Mouse (Mus musculus): Measurements from ENCODE around the gene Ubtd2. TPM values are rescaled to one million over a fixed set of nuclear protein-coding genes. Genes with fewer than 3 reads are reported as not detected.

The Ubtd2 gene
- total and polyA plus RNA-seq, 2 experiments from 2014 or later = 32.4 to 61.1 TPM

GRCm38 (mm10) chr11:32488808-32489670 is 33.9 kb downstream of the Ubtd2 start:
- H3K4me3 ChIP-seq (ENCODE audit: low read depth, low read length) = no peak overlapping the region
- no peak for ATAC-seq (ENCODE audit: low FRiP score)
- no peaks in the 10 kb centered on the region for H3K36me3 ChIP-seq (ENCODE audit: insufficient read depth, low read length)
- no peaks in the 10 kb centered on the region for H3K9me3 ChIP-seq (ENCODE audit: low read length)
- WGBS = 87% methylated on average over 5 of the region's 5 CpGs
- H3K27me3 ChIP-seq (ENCODE audit: insufficient read depth, low read length) = no peaks in the 10 kb centered on the region
- DNase-seq (ENCODE audit: low spot score) = no peak
- no peak for TF ChIP-seq CTCF (IDR thresholded peaks at IDR 0.05)
- no peak overlapping the region for H3K9ac ChIP-seq (replicated peaks; ENCODE audit: low read length, poor library complexity, severe bottlenecking)
- H3K4me1 ChIP-seq (ENCODE audit: insufficient read depth, low read length) = no peaks in the 10 kb centered on the region; the same call in 1 of the 2 replicates
- H3K4me2 ChIP-seq (ENCODE audit: low read depth, low read length, poor library complexity, severe bottlenecking) = no peak overlapping the region
- H3K27ac ChIP-seq (ENCODE audit: low read depth, low read length) = no peak overlapping the region

GRCm38 (mm10) chr11:32491079-32491478 is 35.9 kb downstream of the Ubtd2 start:
- TF ChIP-seq CTCF (IDR thresholded peaks at IDR 0.05) = no peak
- no peak overlapping the region for H3K9ac ChIP-seq (replicated peaks; ENCODE audit: low read length, poor library complexity, severe bottlenecking)
- 100% methylated on average over 2 of the region's 2 CpGs for WGBS
- H3K9me3 ChIP-seq (ENCODE audit: low read length) = no peaks in the 10 kb centered on the region
- H3K36me3 ChIP-seq (ENCODE audit: insufficient read depth, low read length) = no peaks in the 10 kb centered on the region
- no peaks in the 10 kb centered on the region; the same call in 1 of the 2 replicates for H3K4me1 ChIP-seq (ENCODE audit: insufficient read depth, low read length)
- no peak overlapping the region for H3K27ac ChIP-seq (ENCODE audit: low read depth, low read length)
- ATAC-seq (ENCODE audit: low FRiP score) (no peak), DNase-seq (ENCODE audit: low spot score) (no peak)
- no peaks in the 10 kb centered on the region for H3K27me3 ChIP-seq (ENCODE audit: insufficient read depth, low read length)
- H3K4me3 ChIP-seq (ENCODE audit: low read depth, low read length) = no peak overlapping the region
- no peak overlapping the region for H3K4me2 ChIP-seq (ENCODE audit: low read depth, low read length, poor library complexity, severe bottlenecking)

GRCm38 (mm10) chr11:32493312-32493711 is 38.1 kb downstream of the Ubtd2 start:
- no peak overlapping the region for H3K9ac ChIP-seq (replicated peaks; ENCODE audit: low read length, poor library complexity, severe bottlenecking)
- no peaks in the 10 kb centered on the region for H3K9me3 ChIP-seq (ENCODE audit: low read length)
- H3K4me3 ChIP-seq (ENCODE audit: low read depth, low read length) = no peak overlapping the region
- no peak for DNase-seq (ENCODE audit: low spot score)
- ATAC-seq (ENCODE audit: low FRiP score) = no peak
- no peaks in the 10 kb centered on the region for H3K36me3 ChIP-seq (ENCODE audit: insufficient read depth, low read length)
- H3K4me1 ChIP-seq (ENCODE audit: insufficient read depth, low read length) = no peaks in the 10 kb centered on the region; the same call in 1 of the 2 replicates
- no peaks in the 10 kb centered on the region for H3K27me3 ChIP-seq (ENCODE audit: insufficient read depth, low read length)
- no peak overlapping the region for H3K27ac ChIP-seq (ENCODE audit: low read depth, low read length)
- no peak for TF ChIP-seq CTCF (IDR thresholded peaks at IDR 0.05)
- H3K4me2 ChIP-seq (ENCODE audit: low read depth, low read length, poor library complexity, severe bottlenecking) = no peak overlapping the region

- no peak for DNase-seq (ENCODE audit: low spot score)
- Histone ChIP-seq H3K27ac (ENCODE audit: low read depth, low read length) (no peak overlapping the region), H3K4me1 (ENCODE audit: insufficient read depth, low read length) (no peaks in the 10 kb centered on the region), H3K36me3 (ENCODE audit: insufficient read depth, low read length) (0 out of 2 replicates have a peak, but pooled peaks cover 2% of the 10 kb centered on the region), H3K4me3 (ENCODE audit: low read depth, low read length) (no peak overlapping the region), H3K27me3 (ENCODE audit: insufficient read depth, low read length) (no peaks in the 10 kb centered on the region), H3K9ac (replicated peaks; ENCODE audit: low read length, poor library complexity, severe bottlenecking) (no peak overlapping the region), H3K4me2 (ENCODE audit: low read depth, low read length, poor library complexity, severe bottlenecking) (no peak overlapping the region), H3K9me3 (ENCODE audit: low read length) (no peaks in the 10 kb centered on the region)
- ATAC-seq (ENCODE audit: low FRiP score) = no peak
- 82% methylated on average over 2 of the region's 2 CpGs for WGBS
- TF ChIP-seq CTCF (IDR thresholded peaks at IDR 0.05) = no peak
Observed at GRCm38 (mm10) chr11:32495283-32495682, 40.1 kb downstream of the Ubtd2 start.

- TF ChIP-seq CTCF (IDR thresholded peaks at IDR 0.05) = no peak
- DNase-seq (ENCODE audit: low spot score) (peak; percentile 42), ATAC-seq (ENCODE audit: low FRiP score) (no peak)
- Histone ChIP-seq H3K4me2 (ENCODE audit: low read depth, low read length, poor library complexity, severe bottlenecking) (no peak overlapping the region), H3K4me1 (ENCODE audit: insufficient read depth, low read length) (no peaks in the 10 kb centered on the region), H3K4me3 (ENCODE audit: low read depth, low read length) (no peak overlapping the region), H3K9ac (replicated peaks; ENCODE audit: low read length, poor library complexity, severe bottlenecking) (no peak overlapping the region), H3K9me3 (ENCODE audit: low read length) (no peaks in the 10 kb centered on the region), H3K27ac (ENCODE audit: low read depth, low read length) (no peak overlapping the region), H3K27me3 (ENCODE audit: insufficient read depth, low read length) (no peaks in the 10 kb centered on the region), H3K36me3 (ENCODE audit: insufficient read depth, low read length) (0 out of 2 replicates have a peak, but pooled peaks cover 2% of the 10 kb centered on the region)
- WGBS = 74% methylated on average over 7 of the region's 7 CpGs
Observed at GRCm38 (mm10) chr11:32498757-32499535, 43.8 kb downstream of the Ubtd2 start.

- 0 out of 2 replicates have a peak, but pooled peaks cover 2% of the 10 kb centered on the region for H3K36me3 ChIP-seq (ENCODE audit: insufficient read depth, low read length)
- H3K4me3 ChIP-seq (ENCODE audit: low read depth, low read length) = no peak overlapping the region
- no peak overlapping the region for H3K27ac ChIP-seq (ENCODE audit: low read depth, low read length)
- TF ChIP-seq CTCF (IDR thresholded peaks at IDR 0.05) = peak; percentile 41
- H3K4me2 ChIP-seq (ENCODE audit: low read depth, low read length, poor library complexity, severe bottlenecking) = no peak overlapping the region
- 94% methylated on average over 4 of the region's 4 CpGs for WGBS
- no peaks in the 10 kb centered on the region for H3K4me1 ChIP-seq (ENCODE audit: insufficient read depth, low read length)
- no peaks in the 10 kb centered on the region for H3K27me3 ChIP-seq (ENCODE audit: insufficient read depth, low read length)
- no peak overlapping the region for H3K9ac ChIP-seq (replicated peaks; ENCODE audit: low read length, poor library complexity, severe bottlenecking)
- H3K9me3 ChIP-seq (ENCODE audit: low read length) = no peaks in the 10 kb centered on the region
- ATAC-seq (ENCODE audit: low FRiP score) (no peak), DNase-seq (ENCODE audit: low spot score) (no peak)
Observed at GRCm38 (mm10) chr11:32499931-32500330, 44.8 kb downstream of the Ubtd2 start.
